Mouse (Mus musculus): ENCODE results near the gene Gpn2. TPM values are rescaled to one million over a fixed set of nuclear protein-coding genes. Genes with fewer than 3 reads are reported as not detected.
A peak's percentile ranks its signal among the peaks of the same experiment; 100 is the strongest.

Gene Gpn2
- total RNA-seq, 2 experiments from 2014 or later: 4.2 TPM

DNA sequence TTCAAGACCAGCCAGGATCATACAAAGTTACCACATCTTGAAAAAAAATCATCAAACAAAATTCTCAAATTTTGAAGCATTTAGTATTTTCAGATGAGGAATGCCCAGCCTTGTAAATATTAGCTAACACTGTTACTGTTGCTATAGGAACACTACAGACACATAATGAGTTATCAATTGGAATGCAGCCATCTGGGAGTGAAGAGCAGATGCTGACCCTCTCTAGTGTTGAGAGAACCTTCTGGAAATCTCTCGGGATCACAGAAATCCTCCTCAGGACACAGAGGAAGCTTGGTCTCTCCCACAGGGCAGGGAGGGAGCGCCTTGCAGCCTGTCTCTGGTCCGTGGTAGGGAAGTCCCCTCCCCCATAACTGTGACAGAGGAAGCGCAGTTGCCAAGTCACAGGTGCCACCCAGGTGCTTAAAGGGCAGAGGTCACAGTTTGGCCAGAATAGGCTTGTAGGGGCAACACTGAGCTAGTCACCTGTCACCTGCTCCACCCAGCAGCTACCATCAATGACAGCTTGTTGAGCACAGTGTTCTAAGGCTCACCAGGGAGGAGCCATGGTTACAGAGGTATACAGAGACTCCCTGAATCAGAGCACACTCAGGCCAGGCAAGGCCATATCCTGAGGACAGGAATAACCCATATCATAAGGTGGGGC, 35.4 kb downstream of the Gpn2 start:
- ATAC-seq (replicated peaks; ENCODE audit: low FRiP score, poor library complexity, severe bottlenecking): no peak

DNA sequence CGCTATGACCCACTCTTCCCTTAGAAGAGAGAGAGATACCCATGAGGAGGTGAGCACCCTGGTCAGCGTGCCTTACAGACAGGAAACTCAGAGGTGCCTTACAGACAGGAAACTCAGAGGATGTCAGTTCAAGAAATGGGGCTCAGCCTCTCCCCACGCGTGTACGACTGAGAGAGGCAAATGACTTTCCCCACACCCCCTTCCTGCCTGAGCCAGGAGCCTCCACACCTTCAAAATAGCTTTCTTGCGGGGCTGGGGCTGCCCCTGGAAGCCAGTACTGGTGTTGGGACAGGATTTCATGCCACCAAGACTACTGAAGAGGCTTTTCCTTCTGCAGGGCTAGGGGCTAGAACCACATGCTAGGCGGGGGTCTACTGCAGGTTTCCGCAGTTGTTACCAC, 36.5 kb downstream of the Gpn2 start:
- ATAC-seq (replicated peaks; ENCODE audit: low FRiP score, poor library complexity, severe bottlenecking): no peak

DNA sequence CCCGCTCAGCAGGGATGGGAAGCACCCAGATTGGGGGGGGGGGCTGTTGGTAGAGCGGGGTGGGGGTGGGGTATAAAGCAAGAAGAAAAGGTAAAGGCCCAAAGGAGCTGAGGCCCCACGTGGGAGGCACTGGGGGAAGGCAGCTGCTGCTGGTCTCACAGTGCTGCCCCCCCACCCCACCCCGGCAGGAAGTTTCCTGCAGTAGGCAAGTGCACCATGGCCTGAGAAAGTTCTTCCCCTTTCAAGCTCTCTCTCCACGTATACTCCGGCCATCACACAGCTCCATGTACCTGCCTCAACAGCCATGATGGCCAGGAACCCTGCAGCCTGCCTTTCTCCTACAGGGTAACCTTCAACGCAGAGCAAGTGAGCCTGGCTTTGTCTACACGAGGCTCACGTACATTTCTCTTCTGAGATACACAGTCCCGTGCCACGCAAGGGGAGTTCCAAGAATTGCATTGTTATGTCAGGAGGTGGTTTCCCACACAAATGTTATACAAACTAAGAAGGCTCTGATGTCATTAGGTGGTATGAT, 38.1 kb downstream of the Gpn2 start:
- no peak for ATAC-seq (replicated peaks; ENCODE audit: low FRiP score, poor library complexity, severe bottlenecking)

GRCm38 (mm10) chr4:133624830-133625229, 40.7 kb downstream of the Gpn2 start:
- peak; percentile 66; the same call in 1 of the 2 replicates for ATAC-seq (replicated peaks; ENCODE audit: low FRiP score, poor library complexity, severe bottlenecking)

DNA sequence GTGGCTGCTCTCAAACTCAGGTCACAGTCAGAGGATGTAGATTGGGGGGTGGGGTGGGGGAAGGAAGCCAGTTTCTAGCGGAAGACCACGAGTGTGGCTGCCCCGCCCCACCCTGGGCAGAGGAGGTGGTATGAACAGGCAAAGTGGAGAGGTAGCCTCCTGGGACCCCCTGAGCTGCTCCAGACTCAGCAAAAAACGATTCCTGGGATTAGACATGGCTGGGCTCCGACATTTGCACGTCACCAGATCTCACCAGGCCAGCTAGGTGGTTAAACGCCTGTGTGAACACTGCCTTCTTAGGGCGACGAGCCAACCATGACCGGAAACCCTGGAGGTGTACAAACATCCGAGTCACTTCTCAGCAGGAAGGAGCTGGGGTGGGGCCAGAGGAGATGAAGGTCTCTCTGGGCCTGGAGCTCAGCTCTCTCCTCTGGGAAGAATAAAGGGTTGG, 41.5 kb downstream of the Gpn2 start:
- no peak; the same call in 1 of the 2 replicates for ATAC-seq (replicated peaks; ENCODE audit: low FRiP score, poor library complexity, severe bottlenecking)

GRCm38 (mm10) chr4:133626221-133626620, 42.1 kb downstream of the Gpn2 start:
- ATAC-seq (replicated peaks; ENCODE audit: low FRiP score, poor library complexity, severe bottlenecking): no peak

GRCm38 (mm10) chr4:133626621-133627020, 42.5 kb downstream of the Gpn2 start:
- no peak for ATAC-seq (replicated peaks; ENCODE audit: low FRiP score, poor library complexity, severe bottlenecking)

DNA sequence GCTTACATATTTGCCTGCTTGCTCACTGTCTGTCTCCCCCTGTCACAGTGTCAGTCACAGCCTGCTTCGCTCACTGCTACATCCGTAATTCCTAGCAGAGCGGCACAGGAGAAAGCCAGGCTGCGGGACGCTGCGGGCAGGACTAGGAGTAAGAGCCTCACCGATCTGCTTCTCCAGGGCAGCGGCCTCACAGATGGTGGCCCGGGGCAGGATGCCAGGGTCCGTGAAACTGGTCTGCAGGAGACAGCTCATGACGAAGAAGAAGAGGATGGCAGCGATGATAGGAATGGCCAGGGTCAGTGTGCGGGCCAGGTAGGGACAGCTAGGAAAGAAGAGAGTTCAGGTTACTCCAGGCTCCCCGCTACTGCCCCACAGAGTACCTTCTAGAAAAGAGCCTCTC, 42.9 kb downstream of the Gpn2 start:
- no peak for ATAC-seq (replicated peaks; ENCODE audit: low FRiP score, poor library complexity, severe bottlenecking)

GRCm38 (mm10) chr4:133628517-133628916, 44.4 kb downstream of the Gpn2 start:
- ATAC-seq (replicated peaks; ENCODE audit: low FRiP score, poor library complexity, severe bottlenecking): no peak

DNA sequence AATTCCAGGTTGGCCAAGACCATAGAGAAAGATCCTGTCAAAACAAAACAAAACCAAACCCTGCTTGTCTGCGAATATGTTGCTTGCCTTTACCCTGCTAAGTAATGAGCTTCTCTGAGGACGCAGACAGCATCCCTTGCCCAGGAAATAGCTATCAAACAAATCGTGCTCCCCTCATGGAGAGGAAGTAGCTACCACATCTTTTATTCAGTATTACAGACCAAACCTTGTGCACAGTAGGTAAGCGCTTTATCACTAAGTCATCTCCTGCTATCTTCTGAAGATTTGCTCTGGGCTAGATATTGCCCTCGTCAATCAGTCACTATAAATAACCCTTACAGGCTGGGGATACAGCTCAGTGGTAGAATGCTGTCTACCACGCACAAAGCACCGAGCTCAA, 45.0 kb downstream of the Gpn2 start:
- no peak for ATAC-seq (replicated peaks; ENCODE audit: low FRiP score, poor library complexity, severe bottlenecking)

GRCm38 (mm10) chr4:133630326-133630920, 46.3 kb downstream of the Gpn2 start:
- no peak for ATAC-seq (replicated peaks; ENCODE audit: low FRiP score, poor library complexity, severe bottlenecking)

- no peak for ATAC-seq (replicated peaks; ENCODE audit: low FRiP score, poor library complexity, severe bottlenecking)
These were observed 47.1 kb downstream of the Gpn2 start for GRCm38 (mm10) chr4:133631071-133631768.

GRCm38 (mm10) chr4:133631769-133632411, 47.7 kb downstream of the Gpn2 start:
- no peak for ATAC-seq (replicated peaks; ENCODE audit: low FRiP score, poor library complexity, severe bottlenecking)

GRCm38 (mm10) chr4:133632483-133633327, 48.5 kb downstream of the Gpn2 start:
- ATAC-seq (replicated peaks; ENCODE audit: low FRiP score, poor library complexity, severe bottlenecking): peak; percentile 51

- ATAC-seq (replicated peaks; ENCODE audit: low FRiP score, poor library complexity, severe bottlenecking): peak; percentile 95
These were observed 49.3 kb downstream of the Gpn2 start for GRCm38 (mm10) chr4:133633332-133634042.

GRCm38 (mm10) chr4:133634043-133634410, 49.9 kb downstream of the Gpn2 start:
- no peak for ATAC-seq (replicated peaks; ENCODE audit: low FRiP score, poor library complexity, severe bottlenecking)

Data from erythroid progenitor cell, adult 5-6 weeks (primary cell).